Mouse (Mus musculus): ENCODE measurements around the gene Retn. TPM values are rescaled to one million over a fixed set of nuclear protein-coding genes. Genes with fewer than 3 reads are reported as not detected.

The Retn gene
- polyA plus RNA-seq, 1 experiment from 2014 or later = not detected

DNA sequence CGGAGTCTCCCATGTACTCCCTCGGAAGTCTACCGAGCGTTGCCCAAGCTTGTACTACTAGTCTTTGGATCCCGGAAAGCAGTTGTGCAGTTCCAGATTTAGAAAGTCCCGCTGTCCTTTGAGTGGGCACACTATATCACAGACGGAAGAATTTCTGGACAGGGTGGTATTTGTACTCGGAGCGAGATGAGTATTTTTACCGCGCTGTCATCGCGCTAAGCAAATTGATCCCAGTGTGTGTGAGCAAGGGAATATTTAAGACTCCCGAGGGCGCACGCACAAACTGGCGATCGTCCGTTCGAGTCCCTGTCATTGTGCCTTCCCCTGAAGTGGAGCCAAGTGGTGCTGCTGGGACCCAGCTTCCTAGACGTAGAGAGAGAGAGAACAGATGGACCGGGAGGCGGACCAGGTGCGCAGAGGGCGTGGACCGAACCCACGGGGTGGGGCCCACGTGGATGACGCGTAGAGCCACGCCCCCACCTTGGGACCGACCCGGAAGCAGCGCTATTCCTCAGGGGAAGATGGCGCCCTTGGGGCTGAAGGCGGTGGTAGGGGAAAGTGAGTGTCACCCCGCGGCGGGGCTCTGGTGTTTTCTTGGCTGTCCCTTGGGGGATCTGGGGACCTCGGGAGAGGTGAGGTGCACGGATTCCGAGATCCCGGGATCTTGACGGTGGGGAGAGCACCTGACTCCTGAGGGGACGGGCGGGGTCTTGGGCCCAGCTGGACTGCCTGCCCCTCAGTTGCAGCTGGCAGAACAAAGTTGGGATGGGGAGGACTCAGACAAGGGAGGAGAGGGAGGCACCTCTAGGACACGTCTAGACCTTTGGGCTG is 24.7 kb upstream of the Retn start, which contains the start of gene Stxbp2:
TSS of gene Stxbp2 (plus strand) at position 309 of the 831 bp plus-strand sequence.
- peak; percentile 92 for ATAC-seq (ENCODE audit: low FRiP score, low TSS enrichment)

GRCm38 (mm10) chr8:3631478-3631875 is 24.1 kb upstream of the Retn start:
- H3K9me3 ChIP-seq (ENCODE audit: control insufficient read depth, low read length) = no peaks in the 10 kb centered on the region
- DNase-seq (ENCODE audit: low spot score) (peak; percentile 80), ATAC-seq (ENCODE audit: low FRiP score, low TSS enrichment) (peak; percentile 81)
- H3K27me3 ChIP-seq (ENCODE audit: control insufficient read depth, insufficient read depth, low read length) = no peaks in the 10 kb centered on the region
- H3K36me3 ChIP-seq (ENCODE audit: control insufficient read depth, insufficient read depth, low read length) = 0 out of 2 replicates have a peak, but pooled peaks cover 1% of the 10 kb centered on the region
- H3K4me2 ChIP-seq (replicated peaks; ENCODE audit: low read depth) = peak overlapping the region; percentile 65
- TF ChIP-seq EP300 (optimal IDR thresholded peaks at IDR 0.05) (no peak), CTCF (IDR thresholded peaks at IDR 0.05; ENCODE audit: low read depth) (no peak)
- H3K4me3 ChIP-seq (ENCODE audit: low read depth, low read length) = peak overlapping the region; percentile 65
- peak overlapping the region; percentile 76 for H3K9ac ChIP-seq (ENCODE audit: low read length)
- no peaks in the 10 kb centered on the region for H3K4me1 ChIP-seq (replicated peaks; ENCODE audit: control insufficient read depth, insufficient read depth)
- WGBS = 17% methylated on average over 8 of the region's 8 CpGs
- H3K27ac ChIP-seq (replicated peaks) = peak overlapping the region; percentile 79

More for the DNA sequence above, 24.7 kb upstream of the Retn start, which contains the start of gene Stxbp2:
- Histone ChIP-seq H3K4me3 (ENCODE audit: low read depth, low read length) (peak within 1 kb of the TSS; percentile 65), H3K9ac (ENCODE audit: low read length) (peak within 1 kb of the TSS; percentile 76), H3K27me3 (ENCODE audit: control insufficient read depth, insufficient read depth, low read length) (no peaks in the 10 kb centered on the region), H3K4me1 (replicated peaks; ENCODE audit: control insufficient read depth, insufficient read depth) (no peaks in the 10 kb centered on the region), H3K27ac (replicated peaks) (peak within 1 kb of the TSS; percentile 79), H3K9me3 (ENCODE audit: control insufficient read depth, low read length) (no peaks in the 10 kb centered on the region), H3K4me2 (replicated peaks; ENCODE audit: low read depth) (peak within 1 kb of the TSS; percentile 65), H3K36me3 (ENCODE audit: control insufficient read depth, insufficient read depth, low read length) (no peaks in the 10 kb centered on the region)
- TF ChIP-seq CTCF (IDR thresholded peaks at IDR 0.05; ENCODE audit: low read depth) (no peak), EP300 (optimal IDR thresholded peaks at IDR 0.05) (no peak)
- peak; percentile 92 for DNase-seq (ENCODE audit: low spot score)
- WGBS = 4% methylated on average over 46 of the region's 47 CpGs

DNA sequence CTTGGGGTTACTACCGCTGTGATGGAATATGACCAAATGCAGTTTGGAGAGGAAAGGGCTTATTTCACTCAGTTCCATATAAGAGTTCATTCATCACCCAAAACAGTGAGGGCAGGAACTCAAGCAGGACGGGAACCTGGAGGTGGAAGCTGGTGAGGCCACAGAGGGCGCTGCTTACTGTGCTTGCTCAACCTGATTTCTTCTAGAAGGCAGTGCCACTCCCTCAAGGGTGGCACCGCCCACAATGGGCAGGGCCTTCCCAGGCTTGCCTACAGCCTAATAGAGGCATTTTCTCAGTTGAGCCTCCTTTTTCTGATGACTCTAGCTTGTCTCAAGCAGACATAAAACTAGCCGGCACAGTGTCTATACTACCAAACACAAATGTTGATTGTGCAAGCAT is 9.8 kb upstream of the Retn start:
- 23% methylated on average over 5 of the region's 5 CpGs for WGBS
- DNase-seq (ENCODE audit: low spot score) = peak; percentile 89
- no peaks in the 10 kb centered on the region for H3K27me3 ChIP-seq (ENCODE audit: control insufficient read depth, insufficient read depth, low read length)
- peak; percentile 86 for ATAC-seq (ENCODE audit: low FRiP score, low TSS enrichment)
- TF ChIP-seq CTCF (IDR thresholded peaks at IDR 0.05; ENCODE audit: low read depth) (peak; percentile 65), EP300 (optimal IDR thresholded peaks at IDR 0.05) (no peak)
- H3K36me3 ChIP-seq (ENCODE audit: control insufficient read depth, insufficient read depth, low read length) = no peaks in the 10 kb centered on the region; the same call in 1 of the 2 replicates
- H3K4me3 ChIP-seq (ENCODE audit: low read depth, low read length) = no peak overlapping the region
- H3K4me1 ChIP-seq (replicated peaks; ENCODE audit: control insufficient read depth, insufficient read depth) = no peaks in the 10 kb centered on the region
- no peak overlapping the region for H3K9ac ChIP-seq (ENCODE audit: low read length)
- no peak overlapping the region for H3K4me2 ChIP-seq (replicated peaks; ENCODE audit: low read depth)
- no peak overlapping the region for H3K27ac ChIP-seq (replicated peaks)
- no peaks in the 10 kb centered on the region for H3K9me3 ChIP-seq (ENCODE audit: control insufficient read depth, low read length)

DNA sequence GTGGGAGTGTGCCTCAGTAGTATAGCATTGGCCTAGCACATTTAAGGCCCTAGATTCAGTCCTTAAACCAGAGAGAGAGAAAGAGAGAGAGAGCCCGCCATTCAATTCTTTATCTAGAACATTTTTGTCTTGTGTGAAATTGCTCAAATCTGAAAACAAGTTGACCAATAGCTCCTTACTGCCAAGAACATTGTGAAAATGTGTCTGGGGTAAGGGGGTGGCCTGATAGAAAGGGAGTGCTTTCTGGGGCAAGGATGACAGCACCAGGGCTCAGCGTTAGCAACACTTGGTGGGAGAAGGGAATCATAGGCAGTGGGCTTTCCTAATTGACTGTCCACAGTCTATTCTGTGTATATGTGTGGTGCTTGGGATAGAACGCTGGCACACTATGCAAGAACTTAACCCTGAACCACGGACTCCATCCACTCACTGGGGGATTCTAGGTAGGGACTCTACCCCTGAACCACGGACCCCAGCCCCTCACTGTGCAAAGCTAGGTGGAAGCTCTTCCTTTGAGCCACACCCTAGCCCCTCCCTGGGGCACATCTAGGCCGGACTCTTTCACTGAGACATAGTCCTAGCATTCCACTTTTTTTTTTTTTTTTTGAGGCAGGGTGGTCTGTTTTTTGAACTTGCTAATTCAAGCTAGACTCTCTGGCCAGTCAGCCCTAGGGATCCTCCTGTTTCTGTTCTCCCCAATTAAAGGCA is 8.6 kb upstream of the Retn start:
- ATAC-seq (ENCODE audit: low FRiP score, low TSS enrichment) = no peak
- Histone ChIP-seq H3K36me3 (ENCODE audit: control insufficient read depth, insufficient read depth, low read length) (no peaks in the 10 kb centered on the region), H3K4me3 (ENCODE audit: low read depth, low read length) (no peak overlapping the region), H3K4me1 (replicated peaks; ENCODE audit: control insufficient read depth, insufficient read depth) (no peaks in the 10 kb centered on the region), H3K9me3 (ENCODE audit: control insufficient read depth, low read length) (no peaks in the 10 kb centered on the region), H3K9ac (ENCODE audit: low read length) (no peak overlapping the region), H3K27me3 (ENCODE audit: control insufficient read depth, insufficient read depth, low read length) (no peaks in the 10 kb centered on the region), H3K4me2 (replicated peaks; ENCODE audit: low read depth) (no peak overlapping the region), H3K27ac (replicated peaks) (no peak overlapping the region)
- no peak for TF ChIP-seq EP300 (optimal IDR thresholded peaks at IDR 0.05)
- TF ChIP-seq CTCF (IDR thresholded peaks at IDR 0.05; ENCODE audit: low read depth) = no peak
- 83% methylated on average over 6 of the region's 6 CpGs for WGBS
- DNase-seq (ENCODE audit: low spot score) = no peak

DNA sequence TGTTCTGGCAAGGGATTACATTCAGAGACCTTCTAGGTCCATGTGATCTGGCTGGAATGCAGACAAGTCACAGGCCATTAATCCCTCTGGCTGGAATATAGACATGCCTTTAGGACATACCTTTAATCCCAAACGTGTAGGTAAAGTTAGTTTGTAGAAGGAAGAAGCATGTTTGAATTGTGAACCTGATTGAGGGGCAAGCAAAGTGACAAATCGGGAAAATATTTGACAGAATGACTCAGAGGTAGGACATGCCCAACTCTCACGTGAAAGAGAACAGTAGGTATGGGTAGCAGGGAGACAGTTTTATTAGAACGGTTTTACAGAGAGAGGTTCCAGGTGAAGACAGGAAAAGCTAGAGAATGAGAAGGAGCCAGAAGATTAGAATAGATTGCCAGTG is 8.0 kb upstream of the Retn start:
- H3K4me2 ChIP-seq (replicated peaks; ENCODE audit: low read depth) = no peak overlapping the region
- H3K27ac ChIP-seq (replicated peaks) = no peak overlapping the region
- no peak for TF ChIP-seq EP300 (optimal IDR thresholded peaks at IDR 0.05)
- TF ChIP-seq CTCF (IDR thresholded peaks at IDR 0.05; ENCODE audit: low read depth) = no peak
- no peaks in the 10 kb centered on the region for H3K9me3 ChIP-seq (ENCODE audit: control insufficient read depth, low read length)
- 52% methylated on average over 4 of the region's 4 CpGs for WGBS
- DNase-seq (ENCODE audit: low spot score) = no peak
- no peak overlapping the region for H3K4me3 ChIP-seq (ENCODE audit: low read depth, low read length)
- no peak for ATAC-seq (ENCODE audit: low FRiP score, low TSS enrichment)
- no peak overlapping the region for H3K9ac ChIP-seq (ENCODE audit: low read length)
- no peaks in the 10 kb centered on the region for H3K27me3 ChIP-seq (ENCODE audit: control insufficient read depth, insufficient read depth, low read length)
- H3K36me3 ChIP-seq (ENCODE audit: control insufficient read depth, insufficient read depth, low read length) = no peaks in the 10 kb centered on the region
- no peaks in the 10 kb centered on the region for H3K4me1 ChIP-seq (replicated peaks; ENCODE audit: control insufficient read depth, insufficient read depth)
